Comparison of ENCODE assay signal across 21 mouse cellular contexts in genomic region chr2:57121110-57121509, GRCm38 (mm10). TPM values are rescaled to one million over a fixed set of nuclear protein-coding genes. Genes with fewer than 3 reads are reported as not detected.
"Had no signal": no experiment of that assay in that cellular context is flagged by ENCODE, and none has a peak within 500 bp of the region (broad histone marks: within the 10 kb centered on the region; RNA-seq: fewer than 3 reads in every experiment).

No protein-coding gene starts in this region.

- H3K4me3 ChIP-seq: layer of hippocampus, adult 2 months; limb, embryonic 12.5 days; limb, embryonic 15.5 days; liver, embryonic 13.5 days; midbrain, embryonic 10.5 days; neural tube, embryonic 13.5 days had no signal

- H3K27ac ChIP-seq: kidney, postnatal 0 days; layer of hippocampus, adult 2 months; limb, embryonic 12.5 days; limb, embryonic 15.5 days; liver, embryonic 13.5 days; midbrain, embryonic 10.5 days; neural tube, embryonic 13.5 days had no signal

- H3K27me3 ChIP-seq: limb, embryonic 12.5 days; limb, embryonic 15.5 days; liver, embryonic 13.5 days had no signal

- H3K9me3 ChIP-seq: limb, embryonic 12.5 days; limb, embryonic 15.5 days; liver, embryonic 13.5 days; midbrain, embryonic 10.5 days; neural tube, embryonic 13.5 days had no signal

- ATAC-seq: intestine, postnatal 0 days had no signal

- DNase-seq: kidney, adult 2 months; kidney, postnatal 25 days; layer of hippocampus, adult 9-11 months; liver, embryonic 13.5 days; lung, adult 2 months; lung, postnatal 14 days; lung, postnatal 4 days; midbrain, embryonic 14.5 days; retina, postnatal 1 day; right cerebral cortex, postnatal 25 days; spleen, adult 18-20 months; thymus, adult 18-20 months; thymus, postnatal 36 days had no signal

- H3K4me2 ChIP-seq: limb, embryonic 12.5 days; limb, embryonic 15.5 days; liver, embryonic 13.5 days; neural tube, embryonic 13.5 days had no signal

- H3K9ac ChIP-seq: limb, embryonic 12.5 days; limb, embryonic 15.5 days; liver, embryonic 13.5 days; neural tube, embryonic 13.5 days had no signal

- H3K36me3 ChIP-seq: limb, embryonic 12.5 days; limb, embryonic 15.5 days; liver, embryonic 13.5 days; neural tube, embryonic 13.5 days had no signal

RNA-seq across cellular contexts. Expression of gene Nr4a2, which starts 2.7 kb away (rescaled TPM):
- total RNA-seq: neutrophil, adult 5-6 weeks had no signal
